Mouse (Mus musculus) stomach, postnatal 0 days (tissue): ENCODE results near the gene Sh2d1b2. TPM values are rescaled to one million over a fixed set of nuclear protein-coding genes. Genes with fewer than 3 reads are reported as not detected.

Experiments used
- ATAC-seq: fragments of 200-750 bp; cut with Nextera tagmentation; 2 replicates; pipeline ENCODE4 v1.8.0; 2017; ENCODE audit not compliant: low FRiP score, low TSS enrichment
- DNase-seq: peaks from one replicate; pipeline ENCODE4 v3.0.0-alpha.2; 2016; ENCODE audit warnings: low spot score
- H3K27ac ChIP-seq: fragments of 300-500 bp; sonication (generic); replicated peaks from 2 replicates; pipeline ENCODE4 v1.5.1; 2014; ENCODE audit warnings: mild to moderate bottlenecking, control low read depth
- H3K27me3 ChIP-seq: fragments of 300-500 bp; sonication (generic); 2 replicates; pipeline ENCODE4 v1.6.1; 2014; ENCODE audit warnings: low read length; ENCODE audit not compliant: control insufficient read depth, insufficient read depth
- H3K36me3 ChIP-seq: fragments of 300-500 bp; sonication (generic); 2 replicates; pipeline ENCODE4 v1.6.1; 2014; ENCODE audit warnings: low read length, mixed read lengths; ENCODE audit not compliant: control insufficient read depth, insufficient read depth
- H3K4me1 ChIP-seq: fragments of 300-500 bp; sonication (generic); replicated peaks from 2 replicates; pipeline ENCODE4 v1.6.1; 2014; ENCODE audit warnings: antibody characterized with exemption; ENCODE audit not compliant: control insufficient read depth, insufficient read depth
- H3K4me2 ChIP-seq: fragments of 300-500 bp; sonication (generic); replicated peaks from 2 replicates; pipeline ENCODE4 v1.6.1; 2014; ENCODE audit warnings: low read depth, mild to moderate bottlenecking, control low read depth, moderate library complexity
- H3K4me3 ChIP-seq: fragments of 300-500 bp; sonication (generic); 2 replicates; pipeline ENCODE4 v1.5.1; 2014; ENCODE audit warnings: low read depth, low read length, control low read depth
- H3K9ac ChIP-seq: fragments of 300-500 bp; sonication (generic); 2 replicates; pipeline ENCODE4 v1.6.1; 2014; ENCODE audit warnings: mild to moderate bottlenecking, low read length, control low read depth, mixed read lengths
- H3K9me3 ChIP-seq: fragments of 300-500 bp; sonication (generic); 2 replicates; pipeline ENCODE4 v1.6.1; 2016; ENCODE audit warnings: low read length; ENCODE audit not compliant: control insufficient read depth
- CTCF ChIP-seq: IDR thresholded peaks from 2 replicates; pipeline ENCODE4 v1.5.1; 2016; ENCODE audit warnings: antibody characterized with exemption, low read depth, mild to moderate bottlenecking, moderate library complexity
- EP300 ChIP-seq: optimal IDR thresholded peaks from 2 replicates; pipeline ENCODE3; 2016; ENCODE audit warnings: antibody characterized with exemption
- WGBS: fragments of 180-500 bp; shearing (Covaris S2); extraction: QIAGEN DNeasy Blood & Tissue Kit; methylation state at CpG from one replicate; pipeline ENCODE4 v1.1.7; 2014; 5-methylcytosine and 5-hydroxymethylcytosine counted together
- polyA plus RNA-seq: library from polyadenylated mRNA; unstranded; fragments of >200 nt; fragmentation: Nextera tagmentation; extraction: Ambion mirVana; gene quantifications from 2 replicates; pipeline ENCODE4 v1.2.1, GENCODE M21; 2015

The Sh2d1b2 gene
- polyA plus RNA-seq, 1 experiment from 2014 or later = not detected

- DNase-seq (peak; percentile 60), ATAC-seq (peak; percentile 67)
- Histone ChIP-seq H3K9ac (no peak overlapping the region), H3K4me1 (no peaks in the 10 kb centered on the region), H3K27ac (no peak overlapping the region), H3K27me3 (no peaks in the 10 kb centered on the region), H3K4me3 (no peak overlapping the region), H3K36me3 (no peaks in the 10 kb centered on the region), H3K9me3 (no peaks in the 10 kb centered on the region), H3K4me2 (0 out of 2 replicates have a peak overlapping the region, but pooled peaks have one; percentile 21)
- WGBS = 23% methylated on average over 9 of the region's 9 CpGs
- TF ChIP-seq EP300 (no peak), CTCF (peak; percentile 94)
Observed at GRCm38 (mm10) chr1:170292239-170292951, 59.8 kb downstream of the Sh2d1b2 start.

- DNase-seq = no peak
- no peak for ATAC-seq
Observed at GRCm38 (mm10) chr1:170293257-170293656, 60.7 kb downstream of the Sh2d1b2 start.

DNA sequence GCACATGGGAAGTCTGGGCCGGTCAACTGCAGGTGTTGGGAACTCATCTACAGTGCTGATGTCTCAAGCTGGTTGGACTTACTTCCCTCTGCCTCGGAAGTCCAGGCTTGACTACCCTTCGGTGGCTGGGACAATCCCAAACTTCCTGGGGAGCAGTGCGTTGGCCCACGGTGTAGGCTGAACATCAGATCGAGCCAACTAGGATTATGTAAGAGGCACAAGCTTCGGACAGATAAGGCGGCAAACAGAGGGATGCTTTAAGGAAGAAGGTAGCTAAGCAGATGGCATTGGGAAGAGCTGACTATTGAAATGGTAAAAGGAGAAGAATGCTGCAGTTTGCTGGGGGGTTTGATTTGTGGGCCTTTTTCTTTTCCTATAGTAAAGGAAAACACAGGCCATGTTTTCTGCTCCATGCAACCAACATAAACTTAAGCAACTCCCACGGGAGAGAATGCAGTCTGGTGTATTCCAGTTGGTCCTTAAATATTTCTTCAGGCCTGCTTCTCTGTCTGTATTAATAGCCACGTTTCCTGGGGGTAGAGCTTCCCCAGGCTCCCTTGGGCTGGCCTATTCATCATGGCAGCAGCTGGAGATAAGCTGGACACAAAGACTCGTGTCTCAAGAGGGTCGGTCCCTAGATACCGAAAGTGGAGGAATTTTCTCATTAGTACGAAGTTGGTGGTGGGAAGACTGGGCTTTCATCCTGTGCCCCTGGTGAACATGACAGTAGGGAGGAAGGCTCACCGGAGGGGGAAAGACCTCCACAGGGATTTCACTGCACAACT is 62.4 kb downstream of the Sh2d1b2 start:
- no peak overlapping the region for H3K4me2 ChIP-seq
- ATAC-seq = no peak
- no peak for DNase-seq
- H3K9ac ChIP-seq = no peak overlapping the region
- H3K9me3 ChIP-seq = no peaks in the 10 kb centered on the region
- WGBS = 69% methylated on average over 15 of the region's 15 CpGs
- no peak overlapping the region for H3K4me3 ChIP-seq
- no peaks in the 10 kb centered on the region for H3K36me3 ChIP-seq
- no peak overlapping the region for H3K27ac ChIP-seq
- no peaks in the 10 kb centered on the region for H3K27me3 ChIP-seq
- TF ChIP-seq EP300 = no peak
- no peak for TF ChIP-seq CTCF
- H3K4me1 ChIP-seq = no peaks in the 10 kb centered on the region

More at GRCm38 (mm10) chr1:170293257-170293656, 60.7 kb downstream of the Sh2d1b2 start:
- H3K27ac ChIP-seq = no peak overlapping the region
- H3K9ac ChIP-seq = no peak overlapping the region
- no peaks in the 10 kb centered on the region for H3K4me1 ChIP-seq
- H3K9me3 ChIP-seq = no peaks in the 10 kb centered on the region
- TF ChIP-seq CTCF (no peak), EP300 (no peak)
- 75% methylated on average over 5 of the region's 5 CpGs for WGBS
- H3K4me2 ChIP-seq = no peak overlapping the region
- H3K36me3 ChIP-seq = no peaks in the 10 kb centered on the region
- no peak overlapping the region for H3K4me3 ChIP-seq
- no peaks in the 10 kb centered on the region for H3K27me3 ChIP-seq

- no peaks in the 10 kb centered on the region; the same call in 1 of the 2 replicates for H3K36me3 ChIP-seq
- DNase-seq = no peak
- H3K27me3 ChIP-seq = no peaks in the 10 kb centered on the region
- no peaks in the 10 kb centered on the region for H3K9me3 ChIP-seq
- no peak overlapping the region for H3K27ac ChIP-seq
- no peak for TF ChIP-seq EP300
- H3K9ac ChIP-seq = no peak overlapping the region
- no peak overlapping the region for H3K4me2 ChIP-seq
- 82% methylated on average over 4 of the region's 4 CpGs for WGBS
- no peak for ATAC-seq
- H3K4me3 ChIP-seq = no peak overlapping the region
- no peaks in the 10 kb centered on the region for H3K4me1 ChIP-seq
Observed at GRCm38 (mm10) chr1:170299496-170299895, 66.9 kb downstream of the Sh2d1b2 start.

GRCm38 (mm10) chr1:170301686-170302085 is 69.1 kb downstream of the Sh2d1b2 start:
- H3K36me3 ChIP-seq = no peaks in the 10 kb centered on the region; the same call in 1 of the 2 replicates
- no peak overlapping the region for H3K4me2 ChIP-seq
- DNase-seq = no peak
- TF ChIP-seq EP300 = no peak
- no peak for TF ChIP-seq CTCF
- ATAC-seq = no peak
- no peaks in the 10 kb centered on the region for H3K9me3 ChIP-seq
- no peak overlapping the region for H3K9ac ChIP-seq
- WGBS = 90% methylated on average over 9 of the region's 9 CpGs
- H3K4me3 ChIP-seq = no peak overlapping the region
- no peak overlapping the region for H3K27ac ChIP-seq
- no peaks in the 10 kb centered on the region for H3K4me1 ChIP-seq
- H3K27me3 ChIP-seq = no peaks in the 10 kb centered on the region

GRCm38 (mm10) chr1:170302456-170302855 is 69.9 kb downstream of the Sh2d1b2 start:
- Histone ChIP-seq H3K36me3 (no peaks in the 10 kb centered on the region; the same call in 1 of the 2 replicates), H3K27ac (no peak overlapping the region), H3K4me1 (no peaks in the 10 kb centered on the region), H3K27me3 (no peaks in the 10 kb centered on the region), H3K9me3 (no peaks in the 10 kb centered on the region), H3K9ac (no peak overlapping the region), H3K4me2 (no peak overlapping the region), H3K4me3 (no peak overlapping the region)
- WGBS = 89% methylated on average over 6 of the region's 6 CpGs
- no peak for TF ChIP-seq CTCF
- TF ChIP-seq EP300 = no peak
- DNase-seq (no peak), ATAC-seq (no peak)
